ENCODE assay signal across 9 mouse cellular contexts in the genomic region with DNA sequence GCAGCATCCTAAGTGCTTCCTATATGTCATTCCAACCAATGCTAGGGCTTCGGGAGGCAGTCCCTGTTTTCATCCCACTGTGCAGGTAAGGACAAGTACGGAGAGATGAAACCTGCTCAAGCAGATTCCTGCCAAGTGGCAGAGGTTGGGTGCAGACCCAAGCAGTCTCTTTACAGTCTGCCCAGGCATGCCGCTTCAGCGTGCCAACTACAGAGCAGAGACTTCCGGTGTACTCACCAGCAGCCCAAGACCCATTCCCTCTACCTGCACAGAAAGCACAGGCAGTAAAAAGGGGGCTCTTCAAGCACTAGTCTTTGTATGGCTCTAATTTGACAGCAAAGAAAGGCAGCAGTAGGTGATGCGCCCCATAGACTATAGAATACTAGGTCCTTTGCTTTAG. TPM values are rescaled to one million over a fixed set of nuclear protein-coding genes. Genes with fewer than 3 reads are reported as not detected.
DNase-seq lines count a peak whose midpoint lies in the region; ATAC-seq and TF ChIP-seq lines count a peak whose summit lies in the region.
"Had no signal": no experiment of that assay in that cellular context is flagged by ENCODE, and none has a peak within 500 bp of the region (broad histone marks: within the 10 kb centered on the region; RNA-seq: fewer than 3 reads in every experiment).

No protein-coding gene starts in this region.

- H3K4me2 ChIP-seq in heart, embryonic 12.5 days, result peak overlapping the region; percentile 50
- H3K4me2 ChIP-seq in hindbrain, embryonic 13.5 days, result peak overlapping the region; percentile 55
- H3K4me2 ChIP-seq in midbrain, embryonic 15.5 days, result peak overlapping the region; percentile 50

- no peak overlapping the region for H3K4me3 ChIP-seq in heart, embryonic 12.5 days
- peak overlapping the region; percentile 0; the same call in 1 of the 2 replicates for H3K4me3 ChIP-seq in cortical plate, adult 2 months (ENCODE audit: insufficient read depth, low read length)
- H3K4me3 ChIP-seq in hindbrain, embryonic 13.5 days, result peak overlapping the region; percentile 20
- peak overlapping the region; percentile 31 for H3K4me3 ChIP-seq in midbrain, embryonic 15.5 days
- H3K4me3 ChIP-seq: erythroblast, embryonic 14.5 days had no signal

- no peaks in the 10 kb centered on the region for H3K9me3 ChIP-seq in heart, embryonic 12.5 days (replicated peaks)
- no peaks in the 10 kb centered on the region for H3K9me3 ChIP-seq in hindbrain, embryonic 13.5 days
- H3K9me3 ChIP-seq in midbrain, embryonic 15.5 days, result no peaks in the 10 kb centered on the region

- no peaks in the 10 kb centered on the region for H3K36me3 ChIP-seq in heart, embryonic 12.5 days
- H3K36me3 ChIP-seq in hindbrain, embryonic 13.5 days, result no peaks in the 10 kb centered on the region
- no peaks in the 10 kb centered on the region for H3K36me3 ChIP-seq in midbrain, embryonic 15.5 days (replicated peaks)

- no peak for TF ChIP-seq CTCF in cortical plate, adult 2 months (IDR thresholded peaks at IDR 0.05; ENCODE audit: extremely low read depth, insufficient read depth, low read length)

- peaks cover 14% of the 10 kb centered on the region for H3K4me1 ChIP-seq in heart, embryonic 12.5 days (replicated peaks)
- H3K4me1 ChIP-seq in cortical plate, adult 2 months (ENCODE audit: control insufficient read depth, insufficient read depth, low read length), result peaks cover 2% of the 10 kb centered on the region; the same call in 1 of the 2 replicates
- peaks cover 16% of the 10 kb centered on the region for H3K4me1 ChIP-seq in hindbrain, embryonic 13.5 days (replicated peaks)
- H3K4me1 ChIP-seq in midbrain, embryonic 15.5 days, result peaks cover 14% of the 10 kb centered on the region

- no peak for ATAC-seq in heart, embryonic 12.5 days (ENCODE audit: insufficient number of reproducible peaks, low FRiP score)
- ATAC-seq in hindbrain, embryonic 13.5 days (ENCODE audit: low FRiP score), result peak; percentile 25
- ATAC-seq in midbrain, embryonic 15.5 days (replicated peaks), result peak; percentile 62

- DNase-seq in heart, adult 18-20 months, result no peak
- DNase-seq in layer of hippocampus, adult 8-10 months (ENCODE audit: low spot score in 2 of 2), result no peak
- no peak for DNase-seq in c-Kit-positive CD71-positive TER-119-positive erythroid progenitor cells, embryonic 14.5 days (ENCODE audit: low spot score)
- DNase-seq in right cerebral cortex, postnatal 4 days, result no peak

- H3K27me3 ChIP-seq in heart, embryonic 12.5 days (replicated peaks), result 0 out of 2 replicates have a peak, but pooled peaks cover under 1% of the 10 kb centered on the region
- no peaks in the 10 kb centered on the region for H3K27me3 ChIP-seq in hindbrain, embryonic 13.5 days
- 0 out of 2 replicates have a peak, but pooled peaks cover 3% of the 10 kb centered on the region for H3K27me3 ChIP-seq in midbrain, embryonic 15.5 days (replicated peaks)

- H3K9ac ChIP-seq in heart, embryonic 12.5 days, result no peak overlapping the region
- H3K9ac ChIP-seq in hindbrain, embryonic 13.5 days, result peak overlapping the region; percentile 70
- peak overlapping the region; percentile 49 for H3K9ac ChIP-seq in midbrain, embryonic 15.5 days

- H3K27ac ChIP-seq in heart, embryonic 12.5 days (ENCODE audit: poor library complexity, severe bottlenecking), result no peak overlapping the region
- H3K27ac ChIP-seq in cortical plate, adult 2 months (ENCODE audit: insufficient read depth, low read length), result no peak overlapping the region
- peak overlapping the region; percentile 98 for H3K27ac ChIP-seq in hindbrain, embryonic 13.5 days
- H3K27ac ChIP-seq in midbrain, embryonic 15.5 days, result peak overlapping the region; percentile 96

- no peak for TF ChIP-seq POLR2A in cortical plate, adult 2 months (IDR thresholded peaks at IDR 0.05; ENCODE audit: extremely low read depth, insufficient read depth, low read length)

- 81% methylated on average over 6 of the region's 6 CpGs for WGBS in heart, embryonic 12.5 days
- WGBS in hindbrain, embryonic 13.5 days, result 72% methylated on average over 6 of the region's 6 CpGs
- WGBS in midbrain, embryonic 15.5 days, result 60% methylated on average over 6 of the region's 6 CpGs

RNA-seq across cellular contexts. Expression of a gene that starts 40.4 kb away (rescaled TPM):
- 13.9 and 14.0 TPM in 2 replicates for polyA plus RNA-seq in heart, embryonic 12.5 days (2016; fragmentation: Nextera tagmentation; extraction: Ambion mirVana)
- 10 to 100 TPM; 18.6 to 20.9 TPM for total RNA-seq in heart, adult 18-20 months (2021)
- 13.8 and 14.0 TPM in 2 replicates for polyA plus RNA-seq in cortical plate, adult 2 months (2012; rRNA removed)
- polyA plus RNA-seq in hindbrain, embryonic 13.5 days (2015; fragmentation: Nextera tagmentation; extraction: Ambion mirVana), result 10.1 and 10.9 TPM in 2 replicates
- polyA plus RNA-seq in midbrain, embryonic 15.5 days (2015; fragmentation: Nextera tagmentation; extraction: Ambion mirVana), result 11.3 and 11.6 TPM in 2 replicates
- total RNA-seq in layer of hippocampus, adult 8-10 months (2022), result 10 to 100 TPM; 24.2 to 26.8 (median 25.4) TPM

RNA-seq across cellular contexts. Expression of a gene that starts 51.7 kb away (rescaled TPM):
- polyA plus RNA-seq in heart, embryonic 12.5 days (2016; fragmentation: Nextera tagmentation; extraction: Ambion mirVana), result 14.2 and 15.1 TPM in 2 replicates
- total RNA-seq in heart, adult 18-20 months (2021), result 10 to 100 TPM; 18.9 to 19.2 TPM
- polyA plus RNA-seq in cortical plate, adult 2 months (2012; rRNA removed), result 36.0 and 38.0 TPM in 2 replicates
- polyA plus RNA-seq in hindbrain, embryonic 13.5 days (2015; fragmentation: Nextera tagmentation; extraction: Ambion mirVana), result 22.8 and 24.6 TPM in 2 replicates
- 27.9 and 28.7 TPM in 2 replicates for polyA plus RNA-seq in midbrain, embryonic 15.5 days (2015; fragmentation: Nextera tagmentation; extraction: Ambion mirVana)
- total RNA-seq in layer of hippocampus, adult 8-10 months (2022), result 10 to 100 TPM; 55.1 to 68.0 (median 58.4) TPM

Comparison
In these comparisons a context has a peak if more than half of its experiments do, and no peak if none do; other contexts are left out.
1. H3K27ac ChIP-seq: peak in hindbrain, embryonic 13.5 days (single experiment) and midbrain, embryonic 15.5 days (single experiment); none in heart, embryonic 12.5 days (single experiment) and cortical plate, adult 2 months (single experiment).
2. Peak in every context shown above with its lines, with median percentiles within 50 percentile points of each other: H3K4me2 ChIP-seq.